In the genomic region with DNA sequence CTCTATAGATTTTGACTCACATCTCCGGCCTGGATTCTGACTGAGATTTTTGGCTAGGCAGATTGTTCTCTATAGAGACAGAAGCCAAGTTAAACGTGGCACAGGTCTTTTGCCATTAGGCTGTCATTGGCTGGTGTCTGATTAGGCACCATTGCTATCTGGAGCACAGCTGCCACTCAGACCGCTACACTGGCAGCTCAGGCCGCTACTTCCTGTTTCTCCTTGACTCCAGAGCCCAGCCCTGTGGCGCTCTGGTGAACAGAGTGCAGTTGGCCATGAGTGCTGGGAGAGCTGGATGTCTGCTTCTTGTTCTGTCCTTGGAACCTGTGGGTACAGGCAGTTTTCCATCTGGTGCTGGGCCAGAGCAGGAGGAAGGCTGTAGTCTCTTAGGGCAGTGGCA, we compare ENCODE assay signal across 10 mouse cellular contexts. TPM values are rescaled to one million over a fixed set of nuclear protein-coding genes. Genes with fewer than 3 reads are reported as not detected.
DNase-seq lines count a peak whose midpoint lies in the region; ATAC-seq lines count a peak whose summit lies in the region.
"Had no signal": no experiment of that assay in that cellular context is flagged by ENCODE, and none has a peak within 500 bp of the region (broad histone marks: within the 10 kb centered on the region; RNA-seq: fewer than 3 reads in every experiment).

No protein-coding gene starts in this region.

- 0 out of 2 replicates have a peak, but pooled peaks cover 3% of the 10 kb centered on the region for H3K36me3 ChIP-seq in kidney, embryonic 16.5 days (ENCODE audit: insufficient read depth, low read length)
- no peaks in the 10 kb centered on the region for H3K36me3 ChIP-seq in heart, embryonic 11.5 days (ENCODE audit: control insufficient read depth, insufficient read depth, low read length)
- H3K36me3 ChIP-seq in hindbrain, embryonic 12.5 days: no peaks in the 10 kb centered on the region
- H3K36me3 ChIP-seq: stomach, embryonic 15.5 days had no signal

- no peak overlapping the region for H3K4me3 ChIP-seq in kidney, embryonic 16.5 days (ENCODE audit: low read length)
- H3K4me3 ChIP-seq in heart, embryonic 11.5 days (ENCODE audit: low read depth, low read length): no peak overlapping the region
- no peak overlapping the region for H3K4me3 ChIP-seq in hindbrain, embryonic 12.5 days
- H3K4me3 ChIP-seq: lung, embryonic 15.5 days; stomach, embryonic 15.5 days had no signal

- ATAC-seq in kidney, embryonic 16.5 days (ENCODE audit: low FRiP score, low TSS enrichment): no peak
- 0 out of 2 replicates have a peak, but pooled peaks have one; percentile 26 for ATAC-seq in heart, embryonic 11.5 days (replicated peaks; ENCODE audit: insufficient number of reproducible peaks, low FRiP score, low TSS enrichment)
- ATAC-seq in hindbrain, embryonic 12.5 days (ENCODE audit: low FRiP score): no peak

- H3K27ac ChIP-seq in kidney, embryonic 16.5 days (ENCODE audit: low read length): no peak overlapping the region
- 0 out of 2 replicates have a peak overlapping the region, but pooled peaks have one; percentile 42 for H3K27ac ChIP-seq in heart, embryonic 11.5 days (ENCODE audit: low read depth, low read length)
- no peak overlapping the region for H3K27ac ChIP-seq in hindbrain, embryonic 12.5 days
- H3K27ac ChIP-seq: lung, embryonic 15.5 days; stomach, embryonic 15.5 days had no signal

- no peak overlapping the region for H3K9ac ChIP-seq in kidney, embryonic 16.5 days (replicated peaks; ENCODE audit: low read length)
- H3K9ac ChIP-seq in heart, embryonic 11.5 days (ENCODE audit: low read depth, low read length): no peak overlapping the region
- no peak overlapping the region for H3K9ac ChIP-seq in hindbrain, embryonic 12.5 days
- H3K9ac ChIP-seq: lung, embryonic 15.5 days; stomach, embryonic 15.5 days had no signal

- no peak overlapping the region for H3K4me2 ChIP-seq in kidney, embryonic 16.5 days (replicated peaks; ENCODE audit: low read depth, low read length)
- H3K4me2 ChIP-seq in heart, embryonic 11.5 days: no peak overlapping the region
- no peak overlapping the region for H3K4me2 ChIP-seq in hindbrain, embryonic 12.5 days (replicated peaks)
- H3K4me2 ChIP-seq: lung, embryonic 15.5 days; stomach, embryonic 15.5 days had no signal

- WGBS in kidney, embryonic 16.5 days: 79% methylated on average over 5 of the region's 5 CpGs
- WGBS in heart, embryonic 11.5 days (ENCODE audit: insufficient replicate concordance): 44% methylated on average over 5 of the region's 5 CpGs
- 86% methylated on average over 5 of the region's 5 CpGs for WGBS in hindbrain, embryonic 12.5 days

- H3K27me3 ChIP-seq in kidney, embryonic 16.5 days (ENCODE audit: insufficient read depth, low read length): no peaks in the 10 kb centered on the region
- no peaks in the 10 kb centered on the region for H3K27me3 ChIP-seq in heart, embryonic 11.5 days (ENCODE audit: control insufficient read depth, insufficient read depth, low read length)
- no peaks in the 10 kb centered on the region for H3K27me3 ChIP-seq in hindbrain, embryonic 12.5 days
- H3K27me3 ChIP-seq: lung, embryonic 15.5 days; stomach, embryonic 15.5 days had no signal

- H3K9me3 ChIP-seq in kidney, embryonic 16.5 days (ENCODE audit: low read length): no peaks in the 10 kb centered on the region
- H3K9me3 ChIP-seq in heart, embryonic 11.5 days (replicated peaks; ENCODE audit: control insufficient read depth, low read length): no peaks in the 10 kb centered on the region
- no peaks in the 10 kb centered on the region for H3K9me3 ChIP-seq in hindbrain, embryonic 12.5 days (replicated peaks)
- H3K9me3 ChIP-seq: lung, embryonic 15.5 days; stomach, embryonic 15.5 days had no signal

- no peaks in the 10 kb centered on the region for H3K4me1 ChIP-seq in kidney, embryonic 16.5 days (ENCODE audit: insufficient read depth, low read length)
- H3K4me1 ChIP-seq in heart, embryonic 11.5 days (ENCODE audit: control insufficient read depth, insufficient read depth, low read length): peaks cover 9% of the 10 kb centered on the region; the same call in 1 of the 2 replicates
- no peaks in the 10 kb centered on the region for H3K4me1 ChIP-seq in hindbrain, embryonic 12.5 days
- H3K4me1 ChIP-seq: lung, embryonic 15.5 days; stomach, embryonic 15.5 days had no signal

- peak; percentile 12 to 34 for DNase-seq in kidney, postnatal 36 days
- DNase-seq in MEL-GATA-1-ER (ENCODE audit: extremely low read depth, low read depth): peak; percentile 81
- DNase-seq in cerebellum, adult 9-10 months: peak; percentile 90
- peak; percentile 24 for DNase-seq in lung, postnatal 25 days (ENCODE audit: low spot score)
- DNase-seq in left cerebral cortex, adult 11 months (ENCODE audit: low spot score): no peak

RNA-seq across cellular contexts. Expression of gene Hbp1, which starts 33.1 kb away (rescaled TPM):
- 127 and 132 TPM in 2 replicates for polyA plus RNA-seq in kidney, embryonic 16.5 days (2015; fragmentation: Nextera tagmentation; extraction: Ambion mirVana)
- polyA plus RNA-seq in heart, embryonic 11.5 days (2014; fragmentation: Nextera tagmentation; extraction: Ambion mirVana): 85.3 and 95.1 TPM in 2 replicates
- polyA plus RNA-seq in hindbrain, embryonic 12.5 days (2016; fragmentation: Nextera tagmentation; extraction: Ambion mirVana): 94.7 and 95.6 TPM in 2 replicates
